Mouse (Mus musculus): ENCODE data around the gene Ltbp4. TPM values are rescaled to one million over a fixed set of nuclear protein-coding genes. Genes with fewer than 3 reads are reported as not detected.

Ltbp4 gene
- polyA plus RNA-seq (2012; rRNA removed) = 68.8 and 69.8 TPM in 2 replicates

DNA sequence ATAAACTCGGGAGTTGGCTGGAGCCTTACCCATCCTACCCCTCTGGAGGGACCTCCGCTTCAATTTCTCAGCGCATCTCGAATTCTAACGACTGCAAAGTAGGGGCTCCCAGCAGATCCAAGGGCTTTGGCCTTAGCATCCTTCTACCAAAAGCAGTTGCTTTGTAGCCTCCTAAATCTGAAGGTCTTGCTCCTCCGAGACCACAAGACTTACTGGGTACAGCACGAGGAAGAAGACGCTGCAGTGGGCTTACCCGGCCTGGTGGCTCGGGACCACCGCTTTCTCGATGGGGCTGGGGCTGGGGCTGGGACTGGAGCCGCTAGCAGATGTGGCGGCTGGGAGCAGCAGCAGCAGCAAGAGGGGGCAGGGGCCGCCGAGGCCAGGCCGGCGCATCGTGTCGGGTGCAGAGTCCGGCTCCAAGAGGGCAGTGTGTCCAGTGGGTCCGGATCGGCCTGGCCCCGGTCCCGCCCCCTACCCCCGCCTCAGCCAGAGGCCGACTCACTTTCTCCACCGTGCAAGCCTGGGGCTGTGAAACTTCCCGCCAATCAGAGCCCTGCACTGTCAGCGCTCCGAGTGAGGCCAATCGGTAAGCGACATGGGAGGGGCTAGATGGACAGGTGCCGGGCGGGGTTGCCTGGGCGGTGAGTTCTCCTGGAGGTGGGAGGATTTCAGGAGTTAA is at the start of gene Ltbp4:
TSS of gene Ltbp4 (minus strand) at position 518 of the 679 bp plus-strand sequence.
- no peak for DNase-seq (ENCODE audit: extremely low spot score in 1 of 2, low spot score in 1 of 2)

DNA sequence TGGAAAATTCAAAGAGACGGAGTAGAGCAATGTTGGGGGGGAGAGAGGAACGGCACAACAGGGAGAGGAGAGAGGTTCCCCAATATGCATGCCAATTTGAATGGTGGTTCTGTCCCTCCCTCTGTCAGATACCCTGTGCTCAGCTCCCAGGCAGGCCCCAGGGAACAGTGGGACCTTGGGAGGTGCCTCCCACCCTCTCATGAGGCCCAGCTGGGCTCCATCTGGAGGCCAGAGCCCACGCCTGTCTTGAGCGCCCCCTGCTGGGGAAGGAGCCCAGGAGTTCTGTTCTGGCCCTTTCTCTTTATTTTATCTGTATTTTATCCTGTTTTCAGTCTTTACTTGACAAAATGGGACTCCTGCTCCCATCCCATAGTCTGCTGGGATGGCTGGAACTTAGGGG is 47.2 kb upstream of the Ltbp4 start:
- peak in 1 of 2 experiments; percentile 63 for DNase-seq (ENCODE audit: extremely low spot score in 1 of 2, low spot score in 1 of 2)

DNA sequence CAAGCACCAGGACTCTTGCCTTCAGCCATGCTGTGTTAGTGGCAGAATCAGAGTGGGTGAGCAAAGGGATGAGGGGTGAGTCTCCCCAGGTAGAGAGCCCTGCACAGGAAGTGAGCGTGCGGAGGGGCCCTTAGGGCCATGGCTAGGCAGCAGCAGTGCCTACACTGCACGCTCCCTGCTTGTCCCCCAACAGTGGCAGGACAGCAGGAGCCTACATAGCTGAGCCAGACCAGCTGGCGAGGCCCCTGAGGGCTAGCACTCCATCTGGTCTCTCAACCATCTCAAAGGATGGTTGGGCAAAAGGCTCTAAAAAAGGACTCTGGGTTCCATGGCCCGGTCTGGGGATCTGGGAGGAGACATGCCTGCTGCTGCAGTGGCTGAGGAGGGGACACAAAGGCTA is 46.6 kb upstream of the Ltbp4 start:
- no peak for DNase-seq (ENCODE audit: extremely low spot score in 1 of 2, low spot score in 1 of 2)

DNA sequence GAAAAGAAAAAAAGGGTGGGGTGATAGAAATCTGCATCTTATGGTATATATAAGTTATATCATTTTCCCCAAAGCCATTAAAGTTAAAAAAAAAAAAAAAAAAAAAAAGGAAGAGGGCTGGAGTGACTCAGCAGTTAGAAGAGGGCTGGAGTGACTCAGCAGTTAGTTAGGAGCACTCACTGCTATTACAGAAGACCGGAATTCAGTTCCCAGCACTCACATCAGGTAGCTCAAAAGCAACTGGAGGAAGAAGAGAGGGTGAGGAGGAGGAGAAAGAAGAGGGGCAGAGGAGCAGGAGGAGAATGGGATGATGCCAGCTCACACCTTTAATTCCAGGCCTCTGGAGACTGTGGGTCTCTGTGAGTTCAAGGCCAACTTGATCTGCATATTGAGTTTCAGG is 45.7 kb upstream of the Ltbp4 start:
- no peak for DNase-seq (ENCODE audit: extremely low spot score in 1 of 2, low spot score in 1 of 2)

DNA sequence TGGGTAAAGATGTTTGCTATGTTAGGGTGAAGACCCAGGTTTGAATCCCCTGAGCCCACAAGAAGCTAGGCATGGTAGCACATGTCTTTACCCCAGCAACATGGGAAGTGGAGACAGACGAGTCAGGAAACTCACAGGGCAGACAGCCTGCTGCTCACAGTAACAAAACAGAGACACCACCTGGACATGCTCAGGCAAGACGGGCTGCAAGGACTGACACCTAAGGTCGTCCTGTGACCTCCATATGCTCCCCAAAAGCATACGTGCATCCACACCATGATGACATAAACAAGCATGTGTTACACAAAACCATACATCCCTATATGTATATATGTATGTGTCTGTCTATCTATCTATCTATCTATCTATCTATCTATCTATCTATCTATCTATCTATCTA is 44.1 kb upstream of the Ltbp4 start:
- no peak for DNase-seq (ENCODE audit: extremely low spot score in 1 of 2, low spot score in 1 of 2)

DNA sequence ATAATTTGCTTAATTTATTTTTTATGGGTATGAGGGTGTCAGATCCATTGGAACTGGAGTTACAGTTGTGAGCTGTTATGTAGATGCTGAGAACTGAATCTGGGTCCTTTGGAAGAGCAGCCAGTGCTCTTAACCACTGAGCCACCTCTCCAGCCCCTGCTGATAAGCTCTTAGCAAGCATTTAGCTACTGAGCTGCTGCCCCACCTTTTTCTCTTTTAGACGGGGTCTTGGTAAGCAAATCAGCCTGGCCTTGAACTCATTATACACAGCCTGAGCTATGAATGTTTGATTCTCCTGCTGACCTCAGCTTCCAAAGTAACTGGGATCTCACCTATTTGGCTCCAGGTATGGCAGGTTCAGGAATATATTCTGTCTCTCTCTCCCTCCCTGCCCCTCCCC is 43.5 kb upstream of the Ltbp4 start:
- no peak for DNase-seq (ENCODE audit: extremely low spot score in 1 of 2, low spot score in 1 of 2)

DNA sequence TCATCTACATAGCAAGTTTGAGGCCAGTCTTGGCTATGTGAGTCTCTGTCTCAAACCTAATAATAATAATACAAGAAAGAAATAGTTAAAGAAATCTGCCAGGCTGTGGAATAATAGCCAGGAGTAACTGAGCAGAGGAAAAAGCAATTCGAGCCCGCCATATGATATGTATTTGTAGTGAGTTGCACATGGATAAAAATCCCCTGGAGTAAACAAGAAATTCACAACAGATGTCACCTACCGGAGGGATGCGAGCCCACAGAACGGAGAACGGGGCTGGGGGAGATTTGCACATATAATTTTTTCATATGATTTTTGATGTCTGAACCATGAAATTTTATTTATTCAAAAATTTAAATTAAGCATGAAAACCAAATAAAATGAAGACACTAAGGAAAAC is 42.3 kb upstream of the Ltbp4 start:
- DNase-seq (ENCODE audit: extremely low spot score in 1 of 2, low spot score in 1 of 2) = no peak

DNA sequence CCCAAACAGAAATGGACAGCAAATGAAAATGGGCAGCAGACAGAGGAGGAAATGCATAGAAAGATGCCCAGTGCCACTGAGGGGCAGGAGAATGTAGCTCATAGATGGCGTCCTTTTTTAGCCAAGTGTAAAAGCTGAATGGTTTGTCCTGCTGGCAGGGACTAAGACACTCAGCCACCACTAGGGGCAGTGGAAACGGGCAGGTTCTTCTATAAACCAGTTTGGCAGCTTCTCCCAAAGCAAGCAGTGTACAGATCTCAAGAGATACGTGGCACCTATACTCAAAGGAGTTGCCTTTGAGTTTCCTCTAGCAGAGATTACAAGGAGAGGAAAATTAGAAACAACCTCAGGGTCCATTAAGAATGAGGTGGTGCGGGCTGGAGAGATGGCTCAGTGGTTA is 40.9 kb upstream of the Ltbp4 start:
- DNase-seq (ENCODE audit: extremely low spot score in 1 of 2, low spot score in 1 of 2) = peak in 1 of 2 experiments; percentile 56

DNA sequence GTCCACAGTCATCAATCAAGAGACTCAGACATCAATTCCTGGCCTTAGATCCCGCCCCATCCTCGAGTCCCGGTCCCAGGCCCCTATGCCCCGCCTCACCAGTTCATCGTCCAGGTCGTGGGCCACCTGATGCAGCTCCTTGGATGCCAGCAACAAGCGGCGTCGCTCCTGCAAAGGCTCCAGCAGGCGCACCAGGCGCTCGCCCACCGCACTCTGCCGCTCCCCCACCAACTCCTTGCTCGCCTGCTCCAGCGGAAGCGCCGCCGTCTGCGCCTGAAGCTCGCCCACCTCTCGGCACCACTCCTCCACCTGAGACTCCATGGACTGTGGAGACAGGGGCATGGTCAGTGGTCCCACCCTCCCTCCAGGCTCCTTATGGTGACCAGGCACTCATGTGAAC is 37.8 kb upstream of the Ltbp4 start:
- peak in 1 of 2 experiments; percentile 76 for DNase-seq (ENCODE audit: extremely low spot score in 1 of 2, low spot score in 1 of 2)

DNA sequence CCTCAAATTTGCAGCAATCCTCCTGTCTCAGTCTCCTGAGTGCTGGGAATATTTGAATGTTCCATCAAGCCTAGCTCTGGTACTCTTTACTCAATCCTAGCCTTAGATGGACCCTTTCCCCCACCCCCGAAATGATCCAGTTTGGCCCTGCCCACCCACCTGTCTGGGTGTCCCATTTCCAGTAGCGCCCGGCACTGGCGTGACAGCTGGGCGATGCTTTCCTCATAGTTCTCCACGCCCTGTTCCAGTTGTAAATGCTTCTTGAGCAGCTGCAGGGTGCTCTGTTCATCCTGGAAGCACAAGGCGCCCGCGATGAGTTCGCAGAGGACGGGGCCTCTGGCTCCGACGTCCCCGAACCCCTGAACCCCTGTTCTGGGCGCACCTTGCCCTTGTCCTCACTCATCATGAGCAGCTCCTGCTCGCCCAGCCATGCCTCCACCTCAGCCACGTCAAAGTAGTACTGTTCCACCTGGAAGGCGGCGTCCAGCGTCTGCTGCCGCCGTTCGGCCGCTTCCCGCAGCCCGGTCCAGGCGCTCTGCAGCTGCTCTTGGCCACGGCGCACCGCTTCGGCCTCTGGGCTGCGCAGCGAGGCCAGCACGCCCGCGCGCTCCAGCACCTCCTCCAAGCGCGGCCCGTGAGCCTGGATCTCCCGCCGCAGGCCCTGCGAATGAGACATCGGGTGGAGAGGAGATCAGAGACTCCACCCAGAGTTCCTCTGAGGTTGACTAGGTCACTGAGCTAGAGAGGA is 34.4 kb upstream of the Ltbp4 start:
- DNase-seq (ENCODE audit: extremely low spot score in 1 of 2, low spot score in 1 of 2) = no peak

DNA sequence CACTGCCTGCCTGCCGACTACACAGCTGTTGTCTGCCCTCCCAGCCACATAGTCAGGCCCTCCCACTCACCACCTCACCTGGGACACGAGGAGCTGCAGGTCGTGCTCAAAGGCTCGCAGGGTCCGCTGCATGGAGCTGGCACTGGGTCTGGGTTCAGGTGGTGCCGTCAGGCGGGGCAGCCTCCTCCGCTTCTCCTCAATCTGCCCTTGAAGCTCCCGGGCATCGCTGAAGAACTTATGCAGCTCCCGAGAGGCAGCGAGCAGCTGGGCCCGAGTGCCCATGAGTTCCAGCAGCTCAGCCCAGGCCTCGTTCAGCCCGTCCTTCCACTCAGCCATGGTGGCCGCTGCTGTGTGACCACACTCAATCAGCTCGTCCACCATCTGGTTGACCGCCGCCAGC is 31.6 kb upstream of the Ltbp4 start:
- DNase-seq (ENCODE audit: extremely low spot score in 1 of 2, low spot score in 1 of 2) = no peak

DNA sequence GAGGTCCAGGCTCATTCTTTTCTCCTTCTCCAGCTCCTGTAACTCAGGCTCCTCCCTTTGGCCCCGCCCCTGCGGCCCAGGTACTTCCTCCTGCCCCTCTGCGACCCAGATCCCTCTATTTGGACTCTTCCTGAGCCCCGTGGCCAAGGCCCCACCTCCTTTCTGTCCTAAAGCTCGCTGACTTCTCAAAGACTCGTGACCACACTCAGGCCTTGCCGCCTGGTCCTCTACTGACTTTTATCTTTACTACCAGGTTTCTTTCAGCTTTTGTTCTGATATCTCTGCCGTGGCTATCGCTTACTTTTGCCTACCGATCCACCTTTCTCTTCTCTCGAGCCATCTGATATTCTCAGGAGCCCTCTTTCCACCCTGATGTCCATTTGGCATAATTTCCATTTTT is 30.5 kb upstream of the Ltbp4 start:
- DNase-seq (ENCODE audit: extremely low spot score in 1 of 2, low spot score in 1 of 2) = no peak

DNA sequence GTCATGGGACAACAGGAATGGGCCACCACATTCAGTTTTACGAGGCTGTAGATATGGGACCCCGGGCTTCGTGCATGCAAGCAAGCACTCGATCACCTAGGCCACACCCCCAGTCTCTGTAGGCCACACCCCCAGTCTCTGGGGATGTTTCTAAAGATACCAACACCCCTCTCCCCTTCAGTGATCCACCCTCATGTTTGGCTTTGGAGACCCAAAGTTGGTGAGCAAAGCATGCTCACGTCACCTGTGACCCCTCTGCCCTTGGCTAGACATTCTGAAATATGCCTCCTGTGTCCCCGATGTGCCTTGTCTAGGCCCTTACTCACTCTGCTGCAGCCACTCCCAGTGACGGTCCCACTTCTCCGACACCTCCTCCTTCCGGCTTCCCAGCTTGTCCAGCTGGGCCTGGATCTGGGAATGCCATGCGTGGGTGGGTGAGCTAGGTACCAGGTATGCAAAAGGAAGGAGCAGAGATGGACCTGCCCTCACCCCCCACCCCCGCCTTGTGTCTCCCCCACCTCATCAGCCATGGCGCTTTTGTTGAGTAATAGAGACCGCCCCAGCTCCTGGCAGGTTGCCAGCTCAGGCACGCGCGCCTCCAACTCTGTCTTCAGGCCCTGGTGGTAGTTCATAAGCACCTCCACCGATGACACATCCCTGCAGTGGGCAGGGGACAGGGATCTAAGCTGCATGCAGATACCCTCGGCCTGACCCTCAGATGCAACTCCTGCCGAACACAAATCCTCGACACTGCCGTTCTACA is 28.8 kb upstream of the Ltbp4 start:
- peak in 1 of 2 experiments; percentile 59 for DNase-seq (ENCODE audit: extremely low spot score in 1 of 2, low spot score in 1 of 2)

DNA sequence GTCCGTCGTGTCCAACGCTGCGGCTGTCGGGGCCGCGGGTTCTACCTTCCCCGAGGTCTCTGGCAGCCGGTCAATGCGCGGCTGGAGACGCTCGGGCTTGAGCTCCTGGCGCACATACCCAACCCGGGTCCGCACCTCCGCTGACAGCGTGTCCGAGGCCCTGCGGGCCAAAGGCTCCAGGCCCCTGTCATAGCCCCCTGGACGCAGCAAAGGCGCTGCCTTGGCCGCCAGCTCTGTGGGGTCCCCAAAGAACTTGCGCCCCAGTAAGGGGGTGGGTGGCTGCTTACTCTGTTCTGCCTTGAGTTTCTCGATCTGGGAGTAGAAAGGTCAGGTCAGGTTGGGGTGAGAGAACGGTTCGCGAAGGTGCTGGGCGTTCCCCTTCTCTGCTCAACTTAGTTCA is 26.9 kb upstream of the Ltbp4 start:
- no peak for DNase-seq (ENCODE audit: extremely low spot score in 1 of 2, low spot score in 1 of 2)

DNA sequence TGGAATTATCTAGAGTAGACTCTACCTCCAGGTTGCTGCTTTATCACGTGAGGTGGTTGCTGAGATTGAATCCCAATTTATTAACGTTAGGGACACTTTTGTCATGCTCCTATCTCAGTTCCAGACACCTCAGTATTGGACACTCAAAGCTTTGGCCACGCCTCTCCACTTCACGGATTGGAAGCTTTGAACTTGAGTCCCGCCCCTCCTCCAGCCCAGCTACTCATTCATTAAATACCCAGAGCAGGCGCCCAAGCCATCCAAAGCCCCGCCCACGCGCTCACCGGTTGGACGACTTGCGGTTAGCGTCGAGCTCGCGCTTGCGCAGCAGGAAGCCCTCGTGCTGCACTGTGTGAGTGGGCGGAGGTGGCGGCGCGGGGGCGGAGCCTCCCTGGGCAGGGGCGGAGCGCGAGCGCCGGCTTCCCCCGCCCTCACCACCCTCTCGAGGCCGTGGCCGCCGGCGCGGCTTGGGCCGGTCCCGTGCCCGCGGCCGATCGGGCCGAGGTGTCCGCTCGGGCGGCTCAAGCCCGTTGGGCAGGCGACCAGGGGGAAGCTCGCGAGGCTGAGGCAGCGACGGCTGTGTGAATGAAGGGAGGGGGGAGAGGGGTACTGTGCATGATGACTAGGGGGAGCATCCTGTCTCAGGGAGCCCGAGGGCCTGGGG is 23.9 kb upstream of the Ltbp4 start:
- DNase-seq (ENCODE audit: extremely low spot score in 1 of 2, low spot score in 1 of 2) = peak; percentile 97 to 99

DNA sequence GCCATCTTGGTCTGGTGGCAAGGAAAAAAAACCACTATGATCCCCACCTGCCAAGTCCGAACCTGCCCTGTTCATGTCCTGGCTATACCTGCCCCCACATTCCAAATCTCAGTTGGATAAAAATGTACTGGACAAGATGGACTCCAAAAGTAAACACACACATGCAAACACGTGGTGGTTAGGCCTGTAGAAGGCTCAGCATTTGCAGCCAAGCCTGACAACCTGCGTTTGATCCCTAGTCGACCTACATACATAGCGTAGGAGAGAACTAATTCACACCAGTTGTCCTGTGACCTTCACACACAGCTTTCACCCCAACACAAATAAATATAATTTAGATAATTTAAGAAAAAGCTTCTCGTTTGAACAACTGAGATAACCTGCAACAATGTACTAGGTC is 23.3 kb upstream of the Ltbp4 start:
- no peak for DNase-seq (ENCODE audit: extremely low spot score in 1 of 2, low spot score in 1 of 2)

DNA sequence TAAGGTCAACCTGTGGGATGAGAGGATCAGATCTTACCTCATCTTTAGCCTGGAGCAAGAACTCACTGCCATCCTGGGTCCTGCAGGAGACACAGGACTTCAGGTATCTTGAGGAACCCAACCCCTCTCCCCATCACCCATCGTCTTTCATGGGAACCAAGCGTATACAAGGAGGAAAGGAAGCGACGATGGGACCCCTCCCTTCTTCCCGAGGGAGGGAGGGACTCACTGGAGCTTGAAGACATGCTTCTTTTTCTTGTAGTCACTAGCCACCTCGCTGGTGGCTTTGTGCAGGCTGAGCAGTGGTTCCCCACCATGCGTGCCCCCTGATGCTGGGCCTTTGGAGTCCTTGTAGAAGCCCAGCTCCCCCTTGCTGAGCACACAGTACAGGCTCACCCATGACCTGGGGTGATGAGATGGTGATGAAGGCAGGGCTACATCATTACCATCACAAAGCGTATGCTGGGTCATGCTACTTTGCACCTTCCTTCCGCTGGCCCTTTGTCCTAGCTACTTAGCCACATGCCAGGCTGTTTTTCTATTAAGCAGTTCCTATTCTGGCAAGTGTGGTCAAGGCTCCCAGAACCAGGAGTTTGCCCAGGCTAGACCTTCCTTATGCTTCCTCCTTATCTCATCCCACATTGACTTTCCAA is 22.3 kb upstream of the Ltbp4 start:
- no peak for DNase-seq (ENCODE audit: extremely low spot score in 1 of 2, low spot score in 1 of 2)

DNA sequence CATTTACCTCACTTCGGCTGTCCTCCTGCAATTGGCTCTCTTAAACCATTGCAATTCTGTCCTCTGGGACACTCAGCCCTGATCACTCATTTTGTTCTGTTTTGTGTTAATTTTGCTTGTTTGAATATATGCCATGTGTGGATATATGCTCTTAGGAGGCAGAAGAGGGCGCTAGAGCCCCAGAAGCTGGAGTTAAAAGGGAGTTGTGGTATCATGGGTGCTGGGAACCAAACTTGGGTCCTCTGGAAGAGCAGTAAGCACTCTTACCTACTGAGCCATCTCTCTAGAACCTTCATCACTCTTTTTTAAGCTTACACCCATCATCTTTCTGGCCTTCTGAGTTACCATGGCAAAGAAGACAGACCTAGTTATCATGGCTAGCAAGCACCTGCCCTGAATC is 21.7 kb upstream of the Ltbp4 start:
- no peak for DNase-seq (ENCODE audit: extremely low spot score in 1 of 2, low spot score in 1 of 2)

DNA sequence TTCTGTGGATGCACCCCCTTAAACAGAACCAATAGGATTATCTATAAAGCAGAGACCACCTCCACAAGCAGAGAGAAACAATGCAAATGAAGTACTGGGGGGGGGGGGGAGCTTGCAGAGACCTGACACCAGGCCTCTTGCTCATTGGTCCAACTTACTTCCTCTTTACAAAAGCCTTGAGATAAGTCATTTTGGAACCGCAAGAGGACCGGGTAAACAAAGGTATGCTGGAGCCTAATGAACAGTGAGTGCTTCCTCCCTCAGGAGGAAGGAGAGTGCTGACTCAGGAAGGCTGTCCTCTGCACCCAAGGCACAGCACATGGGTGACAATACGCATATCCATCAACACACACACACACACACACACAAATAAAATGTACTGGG is 20.1 kb upstream of the Ltbp4 start:
- no peak for DNase-seq (ENCODE audit: extremely low spot score in 1 of 2, low spot score in 1 of 2)

DNA sequence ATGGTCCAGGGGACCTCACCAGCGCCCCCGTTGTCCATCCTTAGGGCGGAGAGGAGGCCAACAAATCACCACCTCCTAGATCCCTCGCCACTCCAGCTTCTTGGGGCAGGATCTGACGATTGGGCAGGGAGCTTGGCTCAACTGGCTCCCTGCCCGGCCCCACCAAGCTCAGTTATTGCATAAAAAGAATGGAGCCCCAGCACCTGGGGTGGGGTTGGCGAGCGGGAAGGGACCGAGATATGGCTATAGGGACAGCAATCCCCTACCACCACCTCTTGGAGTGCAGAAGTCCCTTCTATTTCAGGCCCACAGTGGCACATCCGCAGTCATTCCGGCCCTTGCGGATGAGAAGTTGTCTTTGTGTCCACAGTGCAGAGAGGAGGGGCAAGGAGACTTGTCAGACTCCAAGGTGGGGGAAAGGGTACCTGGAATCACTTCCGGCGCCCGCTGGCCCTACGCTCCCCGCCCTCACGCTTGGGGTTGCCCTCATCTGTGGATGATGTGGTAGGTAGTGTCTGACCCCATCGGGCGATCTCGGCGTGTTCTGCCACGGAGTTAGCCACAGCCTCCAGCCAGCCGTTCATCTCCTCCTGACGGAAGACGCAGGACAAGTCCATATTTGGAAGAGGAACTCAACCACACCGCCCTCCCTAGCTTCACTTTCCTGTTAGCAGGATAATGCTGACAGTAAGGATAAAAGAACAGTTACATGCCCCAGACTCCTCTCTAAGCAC is 19.5 kb upstream of the Ltbp4 start, which contains the start of gene Gm20479:
TSS of gene Gm20479 (minus strand) at position 559 of the 734 bp plus-strand sequence.
- no peak for DNase-seq (ENCODE audit: extremely low spot score in 1 of 2, low spot score in 1 of 2)
